Mouse (Mus musculus) C3H10T1/2 (cell line): ENCODE data around the gene Gfi1b. TPM values are rescaled to one million over a fixed set of nuclear protein-coding genes. Genes with fewer than 3 reads are reported as not detected.

ENCODE experiments used
- polyA plus RNA-seq, 2 experiments: library from polyadenylated mRNA; unstranded; fragments of >200 nt; fragmentation: generic; extraction: Trizol; gene quantifications; one replicate each; pipeline ENCODE4 v1.2.1; 2012; ENCODE audit warnings: missing spikeins in 2 of 2

The Gfi1b gene
- not detected for polyA plus RNA-seq

DNA sequence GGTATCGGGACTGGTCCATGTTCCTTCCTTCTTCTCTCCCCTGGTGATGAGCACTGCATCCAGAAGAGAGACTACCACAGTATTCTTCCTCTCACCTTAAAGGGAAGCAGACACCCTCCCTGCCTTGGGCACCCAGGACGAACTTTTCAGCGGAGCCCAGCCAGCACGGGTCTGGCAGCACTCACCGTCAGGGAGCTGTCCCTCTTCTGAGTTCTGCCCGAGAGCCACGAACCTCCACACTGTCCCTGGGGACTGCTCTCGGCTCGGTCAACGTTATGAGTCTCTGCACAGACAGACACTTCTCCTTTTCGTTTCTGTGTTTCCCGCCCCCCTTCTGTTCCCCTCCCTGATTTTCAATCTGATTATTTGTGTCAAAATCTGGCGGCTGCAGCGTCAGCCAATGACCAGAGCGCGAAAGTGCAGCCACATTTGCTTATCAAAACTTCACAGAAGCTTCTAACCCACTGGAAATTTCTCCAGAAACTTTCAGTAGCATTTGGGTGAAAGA, at the start of gene Gfi1b:
Gfi1b (minus strand) TSS at position 319 of the 508 bp plus-strand sequence.

DNA sequence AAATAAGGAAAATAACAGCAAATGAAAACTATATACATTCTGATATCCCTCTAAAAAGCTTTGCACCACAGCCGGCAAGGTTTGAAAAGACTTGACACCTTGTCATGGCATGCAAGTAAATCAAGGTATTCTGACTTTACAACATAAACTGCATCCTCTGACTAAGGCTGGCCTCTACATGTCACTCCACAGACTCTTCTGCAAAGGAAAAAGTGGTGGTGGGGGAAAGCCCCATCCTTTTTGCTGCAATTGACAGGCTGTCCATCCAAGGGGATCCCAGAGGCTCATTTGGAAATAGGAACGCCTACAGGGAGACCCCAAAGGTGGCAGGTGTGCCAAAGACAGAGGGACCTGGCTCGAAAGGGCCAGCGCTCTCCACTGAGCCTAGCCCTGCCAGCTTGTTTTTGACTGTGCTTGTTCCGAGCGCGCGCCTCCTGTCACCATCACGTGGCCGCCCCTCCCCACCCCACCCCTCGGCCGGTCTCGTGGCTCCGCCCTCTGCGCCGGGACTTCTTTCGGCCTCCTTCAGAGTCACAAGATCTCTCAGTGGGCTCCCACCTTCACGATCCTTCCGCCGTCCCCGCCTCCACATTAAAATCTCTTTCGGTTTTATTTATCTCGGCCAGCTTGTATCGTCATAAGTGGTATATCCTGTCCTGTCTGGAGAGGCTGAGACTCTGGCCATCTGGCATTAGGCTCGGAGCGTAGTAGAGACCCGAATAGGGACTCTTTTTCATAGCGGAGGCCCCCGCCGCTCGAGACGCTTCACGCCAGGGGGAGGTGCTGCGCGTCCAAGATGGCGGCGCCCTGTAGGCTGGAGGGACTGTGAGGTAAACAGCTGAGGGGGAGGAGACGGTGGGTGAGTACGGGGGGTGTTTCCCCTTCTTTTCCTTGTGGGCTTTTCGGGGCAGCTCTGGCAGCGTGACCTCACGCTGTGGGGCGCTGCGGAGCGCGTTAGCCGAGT, 19.0 kb upstream of the Gfi1b start, which contains the start of gene Tsc1:
Tsc1 (plus strand) TSS at position 768 of the 964 bp plus-strand sequence.

GRCm38 (mm10) chr2:28583651-28584050, 38.1 kb downstream of the Gfi1b start, which contains the start of gene Gtf3c5:
Gene Gtf3c5, minus strand, starts transcription at chr2:28583751.

GRCm38 (mm10) chr2:28563303-28563702, 58.5 kb downstream of the Gfi1b start, which contains the start of gene Cel:
Gene Cel, minus strand, starts transcription at chr2:28563403.

Other genes starting within 250 kb of the Gfi1b start
- under 1 TPM in 1 of 2 experiments, not detected in 1; 0.04 TPM for gene Ppp1r26, start 175.2 kb downstream of the Gfi1b start, polyA plus RNA-seq
- gene 1700007K13Rik, start 155.7 kb downstream of the Gfi1b start, polyA plus RNA-seq, result 1 to 10 TPM in 1 of 2 experiments, under 1 TPM in 1; 0.63 to 1.1 TPM
- gene Mrps2, start 153.9 kb downstream of the Gfi1b start, polyA plus RNA-seq, result 10 to 100 TPM; 12.9 to 17.0 TPM
- gene Gbgt1, start 125.1 kb downstream of the Gfi1b start, polyA plus RNA-seq, result under 1 TPM in 1 of 2 experiments, not detected in 1; 0.38 TPM
- gene Gm10134, start 115.9 kb downstream of the Gfi1b start, polyA plus RNA-seq, result not detected
- 10 to 100 TPM in 1 of 2 experiments, 1 to 10 TPM in 1; 4.8 to 61.9 TPM for gene Ralgds, start 108.9 kb downstream of the Gfi1b start, polyA plus RNA-seq
- gene Cel, start 58.6 kb downstream of the Gfi1b start, polyA plus RNA-seq, result under 1 TPM in 1 of 2 experiments, not detected in 1; 0.07 TPM
- 10 to 100 TPM; 24.3 to 31.8 TPM for gene Gtf3c5, start 38.2 kb downstream of the Gfi1b start, polyA plus RNA-seq
- gene Tsc1, start 19.2 kb upstream of the Gfi1b start, polyA plus RNA-seq, result 1 to 10 TPM; 1.9 to 7.6 TPM
- 1 to 10 TPM; 1.7 to 2.2 TPM for gene Spaca9, start 77.7 kb upstream of the Gfi1b start, polyA plus RNA-seq
- gene Ak8, start 78.2 kb upstream of the Gfi1b start, polyA plus RNA-seq, result under 1 TPM; 0.06 to 0.61 TPM
- gene Gtf3c4, start 218.4 kb upstream of the Gfi1b start, polyA plus RNA-seq, result 10 to 100 TPM in 1 of 2 experiments, 1 to 10 TPM in 1; 2.2 to 10.8 TPM
- gene Ddx31, start 218.4 kb upstream of the Gfi1b start, polyA plus RNA-seq, result 1 to 10 TPM; 2.5 to 3.8 TPM